Mouse (Mus musculus) erythroid progenitor cell, adult 5-6 weeks (primary cell): ENCODE data around the gene Dohh. TPM values are rescaled to one million over a fixed set of nuclear protein-coding genes. Genes with fewer than 3 reads are reported as not detected.

Source experiments
- total RNA-seq, 2 experiments: library from RNA; stranded (forward) in 1 of 2; stranded (reverse) in 1 of 2; fragments of 150-400 nt in 1 of 2; fragments of 186-747, 209-891 nt in 1 of 2; gene quantifications; 2 replicates each; pipeline versions ENCODE4 v1.2.3 to v1.2.4; 2015 to 2017; ENCODE audit warnings: low replicate concordance in 2 of 2

The Dohh gene
- total RNA-seq, 2 experiments from 2014 or later: 4.0 to 8.8 TPM

Other genes starting within 250 kb of the Dohh start
Only the 30 nearest of the 35 such genes appear.
- 24.1 and 27.2 TPM in 2 replicates for gene Pias4, start 216.5 kb upstream of the Dohh start, total RNA-seq (2015; ENCODE audit: low replicate concordance)
- gene Pias4, start 216.5 kb upstream of the Dohh start, total RNA-seq (2017; ENCODE audit: low replicate concordance): 15.3 and 46.0 TPM in 2 replicates
- gene Eef2, start 207.8 kb upstream of the Dohh start, total RNA-seq (2015; ENCODE audit: low replicate concordance): 267 and 296 TPM in 2 replicates
- gene Eef2, start 207.8 kb upstream of the Dohh start, total RNA-seq (2017; ENCODE audit: low replicate concordance): 399 and 622 TPM in 2 replicates
- 5.0 and 5.4 TPM in 2 replicates for gene Dapk3, start 201.4 kb upstream of the Dohh start, total RNA-seq (2015; ENCODE audit: low replicate concordance)
- gene Dapk3, start 201.4 kb upstream of the Dohh start, total RNA-seq (2017; ENCODE audit: low replicate concordance): 6.4 and 9.4 TPM in 2 replicates
- not detected in 2 replicates for gene 4930442H23Rik, start 200.6 kb upstream of the Dohh start, total RNA-seq (2015; ENCODE audit: low replicate concordance)
- gene 4930442H23Rik, start 200.6 kb upstream of the Dohh start, total RNA-seq (2017; ENCODE audit: low replicate concordance): not detected in 2 replicates
- not detected in 2 replicates for gene Nmrk2, start 182.4 kb upstream of the Dohh start, total RNA-seq (2015; ENCODE audit: low replicate concordance)
- not detected in 2 replicates for gene Nmrk2, start 182.4 kb upstream of the Dohh start, total RNA-seq (2017; ENCODE audit: low replicate concordance)
- not detected in 2 replicates for gene Atcay, start 153.6 kb upstream of the Dohh start, total RNA-seq (2015; ENCODE audit: low replicate concordance)
- gene Atcay, start 153.6 kb upstream of the Dohh start, total RNA-seq (2017; ENCODE audit: low replicate concordance): 8.3 TPM in 1 of 2 replicates, not detected in the other
- not detected in 2 replicates for gene Zfr2, start 151.3 kb upstream of the Dohh start, total RNA-seq (2015; ENCODE audit: low replicate concordance)
- not detected in 2 replicates for gene Zfr2, start 151.3 kb upstream of the Dohh start, total RNA-seq (2017; ENCODE audit: low replicate concordance)
- gene Matk, start 131.5 kb upstream of the Dohh start, total RNA-seq (2015; ENCODE audit: low replicate concordance): 1.7 and 2.2 TPM in 2 replicates
- 1.5 and 1.7 TPM in 2 replicates for gene Matk, start 131.5 kb upstream of the Dohh start, total RNA-seq (2017; ENCODE audit: low replicate concordance)
- 35.2 and 37.5 TPM in 2 replicates for gene Mrpl54, start 117.5 kb upstream of the Dohh start, total RNA-seq (2015; ENCODE audit: low replicate concordance)
- gene Mrpl54, start 117.5 kb upstream of the Dohh start, total RNA-seq (2017; ENCODE audit: low replicate concordance): 20.0 and 23.0 TPM in 2 replicates
- not detected in 2 replicates for gene Apba3, start 117.5 kb upstream of the Dohh start, total RNA-seq (2015; ENCODE audit: low replicate concordance)
- 14.0 TPM in 1 of 2 replicates, not detected in the other for gene Apba3, start 117.5 kb upstream of the Dohh start, total RNA-seq (2017; ENCODE audit: low replicate concordance)
- 3.2 TPM in 1 of 2 replicates, not detected in the other for gene Tjp3, start 92.8 kb upstream of the Dohh start, total RNA-seq (2015; ENCODE audit: low replicate concordance)
- gene Tjp3, start 92.8 kb upstream of the Dohh start, total RNA-seq (2017; ENCODE audit: low replicate concordance): 0.23 TPM in 1 of 2 replicates, not detected in the other
- 13.0 and 15.1 TPM in 2 replicates for gene Pip5k1c, start 91.5 kb upstream of the Dohh start, total RNA-seq (2015; ENCODE audit: low replicate concordance)
- 9.9 and 14.7 TPM in 2 replicates for gene Pip5k1c, start 91.5 kb upstream of the Dohh start, total RNA-seq (2017; ENCODE audit: low replicate concordance)
- gene Cactin, start 63.3 kb upstream of the Dohh start, total RNA-seq (2015; ENCODE audit: low replicate concordance): 8.3 and 10.5 TPM in 2 replicates
- gene Cactin, start 63.3 kb upstream of the Dohh start, total RNA-seq (2017; ENCODE audit: low replicate concordance): 24.7 and 47.1 TPM in 2 replicates
- gene Tbxa2r, start 55.7 kb upstream of the Dohh start, total RNA-seq (2015; ENCODE audit: low replicate concordance): not detected in 2 replicates
- 0.90 TPM in 1 of 2 replicates, not detected in the other for gene Tbxa2r, start 55.7 kb upstream of the Dohh start, total RNA-seq (2017; ENCODE audit: low replicate concordance)
- gene Gipc3, start 41.2 kb upstream of the Dohh start, total RNA-seq (2015; ENCODE audit: low replicate concordance): not detected in 2 replicates
- not detected in 2 replicates for gene Gipc3, start 41.2 kb upstream of the Dohh start, total RNA-seq (2017; ENCODE audit: low replicate concordance)
- 49.9 and 58.7 TPM in 2 replicates for gene Hmg20b, start 33.9 kb upstream of the Dohh start, total RNA-seq (2015; ENCODE audit: low replicate concordance)
- gene Hmg20b, start 33.9 kb upstream of the Dohh start, total RNA-seq (2017; ENCODE audit: low replicate concordance): 18.1 and 24.4 TPM in 2 replicates
- 15.9 and 18.7 TPM in 2 replicates for gene Mfsd12, start 26.9 kb upstream of the Dohh start, total RNA-seq (2015; ENCODE audit: low replicate concordance)
- gene Mfsd12, start 26.9 kb upstream of the Dohh start, total RNA-seq (2017; ENCODE audit: low replicate concordance): 29.7 and 33.0 TPM in 2 replicates
- 5.4 and 15.1 TPM in 2 replicates for gene 4930404N11Rik, start 18.6 kb upstream of the Dohh start, total RNA-seq (2015; ENCODE audit: low replicate concordance)
- gene 4930404N11Rik, start 18.6 kb upstream of the Dohh start, total RNA-seq (2017; ENCODE audit: low replicate concordance): 12.3 and 14.8 TPM in 2 replicates
- 235 and 246 TPM in 2 replicates for gene Fzr1, start 5.9 kb upstream of the Dohh start, total RNA-seq (2015; ENCODE audit: low replicate concordance)
- gene Fzr1, start 5.9 kb upstream of the Dohh start, total RNA-seq (2017; ENCODE audit: low replicate concordance): 247 and 266 TPM in 2 replicates
- gene Gm48551, start within 50 bp of the Dohh start, total RNA-seq (2015; ENCODE audit: low replicate concordance): 2.1 and 4.3 TPM in 2 replicates
- gene Gm48551, start within 50 bp of the Dohh start, total RNA-seq (2017; ENCODE audit: low replicate concordance): not detected in 2 replicates
- not detected in 2 replicates for gene Gm48552, start 4.6 kb downstream of the Dohh start, total RNA-seq (2015; ENCODE audit: low replicate concordance)
- not detected in 2 replicates for gene Gm48552, start 4.6 kb downstream of the Dohh start, total RNA-seq (2017; ENCODE audit: low replicate concordance)
- gene Smim24, start 8.6 kb downstream of the Dohh start, total RNA-seq (2015; ENCODE audit: low replicate concordance): 5.4 and 7.5 TPM in 2 replicates
- 4.2 TPM in 1 of 2 replicates, not detected in the other for gene Smim24, start 8.6 kb downstream of the Dohh start, total RNA-seq (2017; ENCODE audit: low replicate concordance)
- 10.1 and 15.1 TPM in 2 replicates for gene Nfic, start 71.2 kb downstream of the Dohh start, total RNA-seq (2015; ENCODE audit: low replicate concordance)
- 0.45 and 0.90 TPM in 2 replicates for gene Nfic, start 71.2 kb downstream of the Dohh start, total RNA-seq (2017; ENCODE audit: low replicate concordance)
- gene Celf5, start 98.3 kb downstream of the Dohh start, total RNA-seq (2015; ENCODE audit: low replicate concordance): not detected in 2 replicates
- gene Celf5, start 98.3 kb downstream of the Dohh start, total RNA-seq (2017; ENCODE audit: low replicate concordance): not detected in 2 replicates
- gene Ncln, start 112.0 kb downstream of the Dohh start, total RNA-seq (2015; ENCODE audit: low replicate concordance): 8.6 and 37.7 TPM in 2 replicates
- 8.7 and 27.1 TPM in 2 replicates for gene Ncln, start 112.0 kb downstream of the Dohh start, total RNA-seq (2017; ENCODE audit: low replicate concordance)
- gene S1pr4, start 115.7 kb downstream of the Dohh start, total RNA-seq (2015; ENCODE audit: low replicate concordance): 2.2 and 5.4 TPM in 2 replicates
- gene S1pr4, start 115.7 kb downstream of the Dohh start, total RNA-seq (2017; ENCODE audit: low replicate concordance): 2.3 and 3.7 TPM in 2 replicates
- 1.4 TPM in 1 of 2 replicates, not detected in the other for gene Gna15, start 139.8 kb downstream of the Dohh start, total RNA-seq (2015; ENCODE audit: low replicate concordance)
- gene Gna15, start 139.8 kb downstream of the Dohh start, total RNA-seq (2017; ENCODE audit: low replicate concordance): 2.6 and 4.9 TPM in 2 replicates
- 7.2 and 11.3 TPM in 2 replicates for gene Gna11, start 160.8 kb downstream of the Dohh start, total RNA-seq (2015; ENCODE audit: low replicate concordance)
- gene Gna11, start 160.8 kb downstream of the Dohh start, total RNA-seq (2017; ENCODE audit: low replicate concordance): 8.0 and 11.0 TPM in 2 replicates
- 103 and 116 TPM in 2 replicates for gene Aes, start 175.1 kb downstream of the Dohh start, total RNA-seq (2015; ENCODE audit: low replicate concordance)
- 44.2 and 47.5 TPM in 2 replicates for gene Aes, start 175.1 kb downstream of the Dohh start, total RNA-seq (2017; ENCODE audit: low replicate concordance)
- gene Tle2, start 190.1 kb downstream of the Dohh start, total RNA-seq (2015; ENCODE audit: low replicate concordance): not detected in 2 replicates
- not detected in 2 replicates for gene Tle2, start 190.1 kb downstream of the Dohh start, total RNA-seq (2017; ENCODE audit: low replicate concordance)